Mouse (Mus musculus): ENCODE results near the gene Zfp597.

Gene Zfp597

GRCm38 (mm10) chr16:3884201-3885064 lies at the start of gene Zfp597, which contains the start of gene Gm20695:
TSS of gene Zfp597 (minus strand) at chr16:3884561.
TSS of gene Gm20695 (plus strand) at chr16:3884648.
- in situ Hi-C loops (cut with MboI, MseI), result loop anchor here in 1 of 2 experiments (5.0 kb wide), 1 partner anchor 87 kb away; no protein-coding TSS in a partner anchor

- in situ Hi-C loops (cut with MboI, MseI), result no loop called here
Observed at GRCm38 (mm10) chr16:3934091-3934490, 49.7 kb upstream of the Zfp597 start.

DNA sequence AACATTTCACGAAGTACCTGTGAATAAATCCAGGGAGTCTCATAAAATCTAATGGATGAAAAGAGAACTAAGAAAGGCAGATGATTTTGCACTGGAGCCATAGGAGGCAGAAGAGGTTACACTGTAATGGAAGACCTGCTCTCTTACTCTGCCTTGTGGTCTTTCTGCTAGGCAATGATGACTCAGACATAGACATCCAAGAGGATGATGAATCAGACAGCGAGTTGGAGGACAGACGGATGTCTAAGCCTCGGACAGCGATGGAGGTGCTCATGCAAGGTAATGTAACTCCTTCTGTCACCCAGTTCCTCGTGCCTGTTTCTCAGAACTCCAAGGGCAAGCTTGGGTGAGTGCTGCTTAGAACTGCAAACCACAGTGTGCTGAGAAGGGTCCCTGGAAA lies 49.2 kb upstream of the Zfp597 start:
- in situ Hi-C loops (cut with MboI, MseI), result no loop called here

GRCm38 (mm10) chr16:3929151-3929550 lies 44.8 kb upstream of the Zfp597 start:
- in situ Hi-C loops (cut with MboI, MseI), result no loop called here

DNA sequence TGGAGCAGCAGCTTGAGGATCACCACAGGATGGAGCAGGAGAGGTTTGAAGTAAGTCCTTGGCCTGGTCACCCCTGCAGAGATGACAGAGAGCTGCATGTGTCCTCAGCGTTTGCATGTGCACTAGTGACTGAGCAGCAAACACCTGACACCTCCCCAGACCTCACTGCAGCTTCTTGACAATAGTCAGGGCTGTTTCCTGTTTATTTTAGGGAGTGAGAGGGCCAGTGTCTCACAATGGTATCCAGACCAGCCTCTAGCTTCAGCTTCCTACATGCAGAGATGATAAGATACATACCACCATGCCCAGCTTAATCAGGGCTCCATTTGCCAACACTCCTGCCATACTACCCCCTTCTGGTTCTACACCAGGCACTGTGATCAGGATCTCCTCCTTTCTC lies 44.2 kb upstream of the Zfp597 start:
- in situ Hi-C loops (cut with MboI, MseI), result no loop called here

GRCm38 (mm10) chr16:3923966-3924365 lies 39.6 kb upstream of the Zfp597 start:
- in situ Hi-C loops (cut with MboI, MseI), result no loop called here

DNA sequence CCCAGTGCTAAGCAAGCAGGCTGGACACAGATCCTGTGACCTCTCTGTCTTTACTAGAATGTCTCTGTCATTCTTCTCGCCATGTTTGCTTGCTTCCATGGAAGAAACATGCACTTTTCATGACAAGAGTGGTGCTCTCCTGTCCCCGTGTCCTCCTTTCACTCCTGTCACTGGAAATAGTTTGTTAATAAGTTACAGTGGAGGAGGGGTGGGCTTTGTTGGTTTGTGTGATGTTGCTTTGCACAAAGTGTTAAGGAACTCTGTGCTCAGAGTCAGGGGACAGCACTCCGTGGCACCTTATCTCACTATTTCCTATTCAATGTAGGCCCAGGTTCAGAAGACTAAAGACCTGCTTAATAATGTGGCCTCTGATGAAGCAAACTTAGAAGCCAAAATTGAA lies 39.2 kb upstream of the Zfp597 start:
- in situ Hi-C loops (cut with MboI, MseI), result no loop called here

DNA sequence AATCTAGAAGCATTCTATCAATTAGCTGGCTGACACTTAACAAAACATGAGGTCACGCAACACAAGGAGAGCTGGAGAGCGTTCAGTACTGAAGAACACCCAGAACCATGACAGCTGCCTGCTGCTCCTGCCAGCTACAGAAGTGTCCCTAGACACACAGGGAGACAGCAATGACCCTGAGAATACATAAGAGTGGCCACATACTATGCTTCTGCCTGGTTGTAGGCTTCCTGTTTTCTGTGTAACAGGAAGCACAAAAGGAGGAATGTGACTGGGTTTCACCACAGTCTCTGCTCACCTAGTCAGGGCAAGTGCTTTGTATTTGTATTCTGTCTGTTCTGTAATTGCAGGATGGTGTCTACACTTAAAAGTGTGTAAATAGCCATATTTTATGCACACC lies 36.4 kb upstream of the Zfp597 start:
- in situ Hi-C loops (cut with MboI, MseI), result no loop called here

- in situ Hi-C loops (cut with MboI, MseI), result loop anchor here in 1 of 2 experiments (10.0 kb wide), 1 partner anchor 164 kb away; the partner anchor contains the start of gene Zfp263
Observed at GRCm38 (mm10) chr16:3909118-3909517, 24.8 kb upstream of the Zfp597 start.

DNA sequence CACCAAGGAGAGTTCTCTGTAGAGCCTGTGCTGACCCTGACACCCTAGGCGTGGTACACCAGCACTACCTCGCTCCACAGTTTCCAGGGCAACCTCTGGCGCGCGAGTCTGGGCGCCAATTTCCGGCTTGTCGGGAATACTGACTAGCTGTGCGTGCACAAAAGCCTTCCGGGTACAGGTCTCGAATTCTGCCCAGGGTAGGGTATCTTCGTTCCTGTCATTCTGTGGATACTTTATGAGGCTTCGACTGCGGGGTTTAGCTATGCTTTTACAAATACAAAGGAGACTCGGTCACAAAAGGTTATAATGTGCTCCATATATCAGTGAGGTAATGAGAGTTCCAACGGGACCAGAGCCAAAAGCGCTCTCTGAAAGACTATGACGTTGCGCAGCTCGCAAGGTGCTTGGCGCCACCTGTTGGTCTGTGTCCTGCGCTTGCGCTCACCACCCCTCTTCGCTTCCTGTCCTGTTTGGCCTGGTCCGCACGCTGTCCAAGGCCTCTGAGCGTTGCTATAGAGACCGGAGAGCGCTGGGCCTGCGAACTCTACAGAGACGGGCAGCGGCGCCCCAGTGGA lies 24.3 kb upstream of the Zfp597 start, which contains the start of the genes 1700037C18Rik and Cluap1:
Gene 1700037C18Rik (minus strand): TSS at position 153 of the 575 bp plus-strand sequence.
Gene Cluap1 (plus strand): TSS at position 265 of the 575 bp plus-strand sequence.
- in situ Hi-C loops (cut with MboI, MseI), result loop anchor here in 1 of 2 experiments (10.0 kb wide), 1 partner anchor 164 kb away; the partner anchor contains the start of gene Zfp263

- in situ Hi-C loops (cut with MboI, MseI), result loop anchor here in 1 of 2 experiments (10.0 kb wide), 1 partner anchor 163 kb away; the partner anchor contains the start of gene Zfp263
Observed at GRCm38 (mm10) chr16:3907471-3907870, 23.1 kb upstream of the Zfp597 start.

- in situ Hi-C loops (cut with MboI, MseI), result loop anchor here in 1 of 2 experiments (5.0 kb wide), 1 partner anchor 106 kb away; the partner anchor contains the start of gene Slx4
Observed at GRCm38 (mm10) chr16:3896553-3896952, 12.2 kb upstream of the Zfp597 start.

- in situ Hi-C loops (cut with MboI, MseI), result loop anchor here in 1 of 2 experiments (5.0 kb wide), 1 partner anchor 106 kb away; the partner anchor contains the start of gene Slx4
Observed at GRCm38 (mm10) chr16:3896046-3896445, 11.7 kb upstream of the Zfp597 start.

GRCm38 (mm10) chr16:3895173-3895792 lies 10.9 kb upstream of the Zfp597 start:
- in situ Hi-C loops (cut with MboI, MseI), result loop anchor here in 1 of 2 experiments (5.0 kb wide), 1 partner anchor 107 kb away; the partner anchor contains the start of gene Slx4

DNA sequence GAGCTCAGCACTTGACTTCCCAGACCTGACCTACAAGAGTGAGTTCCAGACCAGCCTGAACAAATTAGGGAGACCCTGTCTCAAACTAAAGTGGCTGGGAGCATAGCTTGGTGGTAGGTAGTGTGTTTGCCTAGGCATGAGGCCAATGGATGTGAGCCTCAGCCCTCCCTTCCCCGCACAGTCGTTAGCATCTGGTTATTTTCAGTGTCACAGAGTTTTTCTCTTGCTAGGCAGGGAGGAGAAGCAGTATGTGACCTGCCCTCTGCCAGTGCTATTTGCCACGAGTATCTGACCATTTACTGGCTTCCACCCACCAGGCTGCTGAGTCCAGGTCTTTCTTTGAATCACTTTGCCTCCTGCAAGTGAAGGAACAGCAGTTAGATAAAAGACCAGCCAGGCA lies 9.4 kb upstream of the Zfp597 start:
- in situ Hi-C loops (cut with MboI, MseI), result no loop called here

GRCm38 (mm10) chr16:3891621-3892295 lies 7.4 kb upstream of the Zfp597 start:
- in situ Hi-C loops (cut with MboI, MseI), result no loop called here

DNA sequence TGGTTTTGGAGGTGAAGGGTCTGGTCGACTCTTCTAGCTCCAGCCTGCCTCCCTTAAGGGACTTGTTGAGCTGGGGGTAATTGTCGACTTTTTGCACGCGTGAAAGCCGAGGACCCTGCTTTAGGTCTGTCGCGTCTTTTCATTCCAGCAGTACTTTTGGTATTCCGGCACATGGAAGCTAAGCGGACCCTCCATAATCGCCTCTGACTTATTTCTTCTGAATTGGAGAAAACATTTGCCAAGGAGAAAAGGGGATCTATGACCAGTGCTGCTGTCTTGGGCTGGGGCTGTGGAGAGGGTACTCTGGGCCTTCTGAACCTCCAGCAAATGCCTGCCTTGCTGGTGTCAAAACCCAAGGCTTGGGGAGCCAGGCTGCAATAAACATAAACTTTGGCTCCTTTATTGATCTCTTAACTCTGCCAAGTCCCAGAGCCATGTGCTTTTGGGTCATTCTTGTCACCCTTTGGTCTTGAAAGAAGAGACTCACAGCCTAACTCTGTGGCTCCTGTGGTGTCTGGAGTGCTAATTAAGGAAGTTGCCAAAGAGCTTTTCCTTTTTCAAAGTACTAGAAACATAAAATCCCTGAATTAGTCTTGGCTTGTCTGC lies 807 bp upstream of the Zfp597 start:
- in situ Hi-C loops (cut with MboI, MseI), result no loop called here

GRCm38 (mm10) chr16:3876346-3876745 lies 8.0 kb downstream of the Zfp597 start:
- in situ Hi-C loops (cut with MboI, MseI), result loop anchor here in 1 of 2 experiments (10.0 kb wide), 1 partner anchor 132 kb away; the partner anchor contains the start of gene Zfp263

DNA sequence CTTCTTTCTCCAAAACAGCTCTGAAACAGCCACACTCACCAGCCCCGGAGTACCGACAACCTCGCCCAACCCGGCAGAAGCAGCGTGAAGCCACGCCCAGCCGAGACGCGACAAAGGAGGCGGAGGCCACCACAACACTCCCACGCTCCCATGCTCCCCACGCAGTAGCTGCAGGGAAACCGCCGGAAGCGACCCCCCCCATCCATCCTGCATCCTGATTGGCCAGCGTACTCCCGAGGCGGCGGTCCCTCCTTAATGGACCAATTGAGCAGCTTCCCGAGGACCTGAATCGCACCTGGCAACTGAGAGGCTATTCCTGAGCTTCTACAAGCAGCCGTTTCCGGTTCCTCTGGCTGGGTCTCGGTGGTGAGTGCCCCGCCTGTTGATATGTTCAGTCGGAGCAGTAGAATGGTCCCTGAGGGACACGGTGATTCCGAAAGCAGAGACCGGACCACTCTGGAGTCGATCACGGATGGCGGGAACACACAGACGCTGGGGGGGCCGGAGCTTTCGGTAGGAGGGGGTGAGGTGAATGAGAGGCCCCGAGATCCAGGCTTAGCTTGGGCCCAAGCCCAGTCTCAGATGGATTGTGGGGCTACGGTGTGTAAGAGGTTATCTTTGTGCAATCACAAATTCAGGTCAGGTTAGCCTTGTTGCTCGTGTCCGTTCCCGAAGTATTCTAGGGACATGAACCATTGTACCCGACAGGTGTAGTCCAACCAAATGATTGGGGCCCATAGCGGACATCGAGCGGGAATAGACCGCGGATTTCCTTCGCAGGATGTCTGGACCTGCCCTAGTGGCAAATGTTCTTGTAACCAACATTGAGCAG lies 11.9 kb downstream of the Zfp597 start, which contains the start of gene Naa60:
Gene Naa60 (plus strand): TSS at position 160 of the 832 bp plus-strand sequence.
- in situ Hi-C loops (cut with MboI, MseI), result loop anchor here in 1 of 2 experiments (10.0 kb wide), 1 partner anchor 128 kb away; the partner anchor contains the start of gene Zfp263

Data from T-helper 17 cell (primary cell).